Mouse (Mus musculus) Muller cell, postnatal 12 days (primary cell): ENCODE results near the gene Gm10964.

ENCODE experiments used
- DNase-seq: peaks from one replicate; pipeline ENCODE4 v3.0.0-alpha.2; 2015; ENCODE audit errors: inconsistent ontology term

Gene Gm10964

GRCm38 (mm10) chr3:103739329-103739728 is at the start of gene Gm10964:
Gene Gm10964 (plus strand): TSS chr3:103739366.
- DNase-seq: no peak

- peak; percentile 11 for DNase-seq
Observed at GRCm38 (mm10) chr3:103690506-103690905, 48.7 kb upstream of the Gm10964 start.

- DNase-seq: peak; percentile 50
Observed at GRCm38 (mm10) chr3:103695556-103695955, 43.6 kb upstream of the Gm10964 start.

GRCm38 (mm10) chr3:103696388-103696925 is 42.7 kb upstream of the Gm10964 start:
- peak; percentile 80 for DNase-seq

- DNase-seq: no peak
Observed at GRCm38 (mm10) chr3:103704661-103705060, 34.5 kb upstream of the Gm10964 start.

GRCm38 (mm10) chr3:103705426-103705825 is 33.7 kb upstream of the Gm10964 start:
- no peak for DNase-seq

GRCm38 (mm10) chr3:103709470-103710040 is 29.6 kb upstream of the Gm10964 start:
- DNase-seq: no peak

GRCm38 (mm10) chr3:103712196-103712595 is 27.0 kb upstream of the Gm10964 start:
- DNase-seq: no peak

- no peak for DNase-seq
Observed at GRCm38 (mm10) chr3:103714236-103714875, 24.8 kb upstream of the Gm10964 start.

- no peak for DNase-seq
Observed at GRCm38 (mm10) chr3:103714942-103715341, 24.2 kb upstream of the Gm10964 start.

GRCm38 (mm10) chr3:103715762-103716693 is 23.1 kb upstream of the Gm10964 start:
- peak; percentile 71 for DNase-seq

- DNase-seq: peak; percentile 51
Observed at GRCm38 (mm10) chr3:103716774-103717760, 22.1 kb upstream of the Gm10964 start.

GRCm38 (mm10) chr3:103718728-103719127 is 20.4 kb upstream of the Gm10964 start:
- DNase-seq: no peak

- DNase-seq: no peak
Observed at GRCm38 (mm10) chr3:103724137-103724536, 15.0 kb upstream of the Gm10964 start.

GRCm38 (mm10) chr3:103726642-103727041 is 12.5 kb upstream of the Gm10964 start:
- DNase-seq: no peak

- peak; percentile 34 for DNase-seq
Observed at GRCm38 (mm10) chr3:103727813-103728326, 11.3 kb upstream of the Gm10964 start.

- no peak for DNase-seq
Observed at GRCm38 (mm10) chr3:103729850-103730249, 9.3 kb upstream of the Gm10964 start.

GRCm38 (mm10) chr3:103732116-103732515 is 7.0 kb upstream of the Gm10964 start:
- no peak for DNase-seq

- no peak for DNase-seq
Observed at GRCm38 (mm10) chr3:103733176-103733575, 6.0 kb upstream of the Gm10964 start.

GRCm38 (mm10) chr3:103733799-103734695 is 5.1 kb upstream of the Gm10964 start:
- DNase-seq: peak; percentile 46
